Mouse (Mus musculus) C2C12 (cell line): ENCODE measurements around the gene Prpf4b.
"Not testable (repeated sequence)": the region's sequence is repeated elsewhere in the genome, so short reads cannot be mapped to it uniquely, and the experiment has no call there.

ENCODE experiments used
- CEBPB ChIP-seq: IDR thresholded peaks from one replicate; pipeline ENCODE4 v1.6.1; 2011; ENCODE audit warnings: low read depth, mild to moderate bottlenecking, control low read depth, moderate library complexity
- CTCF ChIP-seq: IDR thresholded peaks from one replicate; pipeline ENCODE4 v1.5.1; 2011; ENCODE audit not compliant: control insufficient read depth, insufficient read depth, insufficient read length
- MAX ChIP-seq: IDR thresholded peaks from one replicate; pipeline ENCODE4 v1.6.1; 2011; ENCODE audit warnings: mild to moderate bottlenecking, control low read depth
- MYOG ChIP-seq: IDR thresholded peaks from one replicate; pipeline ENCODE4 v1.6.1; 2011; ENCODE audit not compliant: control insufficient read depth, insufficient read length; ENCODE audit errors: extremely low read depth
- USF1 ChIP-seq: IDR thresholded peaks from one replicate; pipeline ENCODE4 v1.6.1; 2011; ENCODE audit warnings: low read depth, mild to moderate bottlenecking, control low read depth, moderate library complexity

- TF ChIP-seq CTCF, USF1, MAX, MYOG, CEBPB: not testable (repeated sequence)
These were observed 13.9 kb upstream of the Prpf4b start for GRCm38 (mm10) chr13:34861166-34861565.
